Mouse (Mus musculus) myocyte (in vitro differentiated cells): ENCODE results near the gene Ttyh3. TPM values are rescaled to one million over a fixed set of nuclear protein-coding genes. Genes with fewer than 3 reads are reported as not detected.

Experiments
- H3K27me3 ChIP-seq: one replicate; pipeline ENCODE4 v1.6.1; 2011; ENCODE audit not compliant: control insufficient read depth, insufficient read depth, insufficient read length
- H3K36me3 ChIP-seq: one replicate; pipeline ENCODE4 v1.6.1; 2011; ENCODE audit not compliant: control insufficient read depth, insufficient read depth
- H3K4me2 ChIP-seq: one replicate; pipeline ENCODE4 v1.6.1; 2011; ENCODE audit warnings: low read depth, control low read depth
- H3K4me3 ChIP-seq: one replicate; pipeline ENCODE4 v1.5.1; 2011; ENCODE audit warnings: mild to moderate bottlenecking, control low read depth, moderate library complexity
- H3K79me2 ChIP-seq: one replicate; pipeline ENCODE4 v1.6.1; 2011; ENCODE audit not compliant: control insufficient read depth, insufficient read depth
- H3ac ChIP-seq: one replicate; pipeline ENCODE4 v1.6.1; 2011; ENCODE audit not compliant: control insufficient read depth, insufficient read length
- CEBPB ChIP-seq: IDR thresholded peaks from 2 replicates; pipeline ENCODE4 v1.6.1; 2011; ENCODE audit warnings: mild to moderate bottlenecking, moderate library complexity; ENCODE audit not compliant: poor library complexity, insufficient read depth, severe bottlenecking
- E2F4 ChIP-seq: IDR thresholded peaks from one replicate; pipeline ENCODE4 v1.6.1; 2011; ENCODE audit warnings: mild to moderate bottlenecking, control low read depth, moderate library complexity; ENCODE audit not compliant: insufficient read depth
- MAX ChIP-seq: IDR thresholded peaks from one replicate; pipeline ENCODE4 v1.6.1; 2011; ENCODE audit warnings: low read depth, mild to moderate bottlenecking, control low read depth
- MYOD1 ChIP-seq, 3 experiments: IDR thresholded peaks; one replicate each; pipeline ENCODE4 v1.6.1; 2011; ENCODE audit warnings: control low read depth in 2 of 3, low read depth in 2 of 3, mild to moderate bottlenecking in 2 of 3, moderate library complexity in 1 of 3; ENCODE audit not compliant: insufficient read length in 2 of 3, control insufficient read depth in 1 of 3
- MYOG ChIP-seq, 3 experiments: IDR thresholded peaks; one replicate each; pipeline ENCODE4 v1.6.1; 2011; ENCODE audit warnings: control low read depth in 2 of 3, low read depth in 2 of 3, mild to moderate bottlenecking in 2 of 3; ENCODE audit not compliant: insufficient read length in 2 of 3, control insufficient read depth in 1 of 3, insufficient read depth in 1 of 3
- POLR2A ChIP-seq: IDR thresholded peaks from one replicate; pipeline ENCODE4 v1.6.1; 2011; ENCODE audit warnings: low read depth, mild to moderate bottlenecking, control low read depth, moderate library complexity; ENCODE audit not compliant: insufficient read length
- POLR2AphosphoS2 ChIP-seq: IDR thresholded peaks from one replicate; pipeline ENCODE4 v1.6.1; 2011; ENCODE audit warnings: low read depth, control low read depth; ENCODE audit not compliant: insufficient read length
- REST ChIP-seq: IDR thresholded peaks from one replicate; pipeline ENCODE4 v1.6.1; 2011; ENCODE audit warnings: mild to moderate bottlenecking, control low read depth, moderate library complexity; ENCODE audit not compliant: insufficient read depth, insufficient read length
- SRF ChIP-seq: IDR thresholded peaks from one replicate; pipeline ENCODE4 v1.6.1; 2011; ENCODE audit warnings: low read depth; ENCODE audit not compliant: control insufficient read depth, insufficient read length
- TCF12 ChIP-seq: IDR thresholded peaks from one replicate; pipeline ENCODE4 v1.6.1; 2011; ENCODE audit warnings: mild to moderate bottlenecking, control low read depth; ENCODE audit not compliant: poor library complexity, insufficient read depth, severe bottlenecking
- TCF3 ChIP-seq: IDR thresholded peaks from one replicate; pipeline ENCODE4 v1.6.1; 2011; ENCODE audit warnings: low read depth, control low read depth; ENCODE audit not compliant: insufficient read length
- USF1 ChIP-seq: IDR thresholded peaks from one replicate; pipeline ENCODE4 v1.6.1; 2011; ENCODE audit warnings: low read depth, mild to moderate bottlenecking, control low read depth, moderate library complexity
- polyA plus RNA-seq: library from polyadenylated mRNA; unstranded; fragments of >200 nt; fragmentation: generic; extraction: Trizol; gene quantifications from one replicate; pipeline ENCODE4 v1.2.1, GENCODE M21; 2012; ENCODE audit warnings: missing spikeins

Gene Ttyh3
- polyA plus RNA-seq, 1 experiment = 23.8 TPM

- Histone ChIP-seq H3K27me3 (no peaks in the 10 kb centered on the region), H3K4me2 (peak overlapping the region; percentile 92), H3K4me3 (peak overlapping the region; percentile 47), H3K36me3 (no peaks in the 10 kb centered on the region), H3K79me2 (peaks cover 17% of the 10 kb centered on the region), H3ac (peak overlapping the region; percentile 88)
- TF ChIP-seq MYOG (IDR thresholded peaks at IDR 0.05; ENCODE audit: control insufficient read depth in 1 of 3, insufficient read depth in 1 of 3, insufficient read length in 2 of 3, low read depth in 2 of 3) (no peak), TCF12 (no peak), E2F4 (no peak), SRF (no peak), POLR2AphosphoS2 (no peak), POLR2A (no peak), USF1 (no peak), MYOD1 (IDR thresholded peaks at IDR 0.05; ENCODE audit: control insufficient read depth in 1 of 3, insufficient read length in 2 of 3, low read depth in 2 of 3) (no peak), REST (no peak)
Observed at GRCm38 (mm10) chr5:140647821-140648518, 861 bp downstream of the Ttyh3 start.

- Histone ChIP-seq H3K79me2 (peaks cover 17% of the 10 kb centered on the region), H3K4me3 (peak overlapping the region; percentile 47), H3K36me3 (no peaks in the 10 kb centered on the region), H3ac (no peak overlapping the region), H3K4me2 (peak overlapping the region; percentile 92), H3K27me3 (no peaks in the 10 kb centered on the region)
- TF ChIP-seq SRF (no peak), TCF12 (no peak), MYOG (IDR thresholded peaks at IDR 0.05; ENCODE audit: control insufficient read depth in 1 of 3, insufficient read depth in 1 of 3, insufficient read length in 2 of 3, low read depth in 2 of 3) (no peak), POLR2AphosphoS2 (no peak), USF1 (no peak), POLR2A (no peak), MYOD1 (IDR thresholded peaks at IDR 0.05; ENCODE audit: control insufficient read depth in 1 of 3, insufficient read length in 2 of 3, low read depth in 2 of 3) (no peak)
Observed at GRCm38 (mm10) chr5:140647031-140647760, 1.6 kb downstream of the Ttyh3 start.

GRCm38 (mm10) chr5:140646171-140646570, 2.7 kb downstream of the Ttyh3 start:
- H3K4me2 ChIP-seq = no peak overlapping the region
- H3K79me2 ChIP-seq = peaks cover 17% of the 10 kb centered on the region
- no peaks in the 10 kb centered on the region for H3K27me3 ChIP-seq
- no peak overlapping the region for H3ac ChIP-seq
- TF ChIP-seq MYOD1 (IDR thresholded peaks at IDR 0.05; ENCODE audit: control insufficient read depth in 1 of 3, insufficient read length in 2 of 3, low read depth in 2 of 3) = no peak
- TF ChIP-seq REST = no peak
- TF ChIP-seq USF1 = no peak
- no peak for TF ChIP-seq SRF
- TF ChIP-seq TCF3 = no peak
- TF ChIP-seq E2F4 = no peak
- no peak for TF ChIP-seq POLR2A
- TF ChIP-seq MYOG (IDR thresholded peaks at IDR 0.05; ENCODE audit: control insufficient read depth in 1 of 3, insufficient read depth in 1 of 3, insufficient read length in 2 of 3, low read depth in 2 of 3) = no peak
- no peak for TF ChIP-seq CEBPB
- TF ChIP-seq MAX = no peak
- no peak for TF ChIP-seq POLR2AphosphoS2
- TF ChIP-seq TCF12 = no peak
- H3K36me3 ChIP-seq = no peaks in the 10 kb centered on the region
- H3K4me3 ChIP-seq = no peak overlapping the region

GRCm38 (mm10) chr5:140645454-140645853, 3.4 kb downstream of the Ttyh3 start:
- Histone ChIP-seq H3ac (no peak overlapping the region), H3K4me3 (no peak overlapping the region), H3K36me3 (no peaks in the 10 kb centered on the region), H3K79me2 (peaks cover 17% of the 10 kb centered on the region), H3K27me3 (no peaks in the 10 kb centered on the region), H3K4me2 (no peak overlapping the region)
- TF ChIP-seq USF1 = no peak
- TF ChIP-seq REST = no peak
- TF ChIP-seq E2F4 = no peak
- no peak for TF ChIP-seq TCF3
- TF ChIP-seq MAX = no peak
- TF ChIP-seq CEBPB = no peak
- TF ChIP-seq MYOD1 (IDR thresholded peaks at IDR 0.05; ENCODE audit: control insufficient read depth in 1 of 3, insufficient read length in 2 of 3, low read depth in 2 of 3) = no peak
- no peak for TF ChIP-seq POLR2A
- no peak for TF ChIP-seq POLR2AphosphoS2
- TF ChIP-seq MYOG (IDR thresholded peaks at IDR 0.05; ENCODE audit: control insufficient read depth in 1 of 3, insufficient read depth in 1 of 3, insufficient read length in 2 of 3, low read depth in 2 of 3) = no peak
- TF ChIP-seq SRF = no peak
- no peak for TF ChIP-seq TCF12
